Mouse (Mus musculus) olfactory bulb, adult 2 months (tissue): ENCODE results near the gene Dgkd. TPM values are rescaled to one million over a fixed set of nuclear protein-coding genes. Genes with fewer than 3 reads are reported as not detected.

Experiments
- H3K27ac ChIP-seq: fragments of 200-500 bp; 2 replicates; pipeline ENCODE4 v1.5.1; 2012; ENCODE audit warnings: low read depth, low read length; ENCODE audit not compliant: insufficient read depth
- H3K4me1 ChIP-seq: fragments of 200-500 bp; 2 replicates; pipeline ENCODE4 v1.6.1; 2012; ENCODE audit warnings: low read length; ENCODE audit not compliant: control insufficient read depth, insufficient read depth
- H3K4me3 ChIP-seq: fragments of 200-500 bp; 2 replicates; pipeline ENCODE4 v1.5.1; 2012; ENCODE audit warnings: mild to moderate bottlenecking, low read depth, low read length, moderate library complexity; ENCODE audit not compliant: insufficient read depth
- CTCF ChIP-seq: fragments of 200-500 bp; IDR thresholded peaks from 2 replicates; pipeline ENCODE4 v1.5.1; 2012; ENCODE audit warnings: low read depth, mild to moderate bottlenecking, low read length, moderate library complexity; ENCODE audit not compliant: insufficient read depth
- POLR2A ChIP-seq: fragments of 200-500 bp; IDR thresholded peaks from 2 replicates; pipeline ENCODE4 v1.6.1; 2012; ENCODE audit warnings: mild to moderate bottlenecking, low read depth, low read length, moderate library complexity; ENCODE audit not compliant: insufficient read depth
- WGBS: fragments of 180-500 bp; shearing (Covaris S2); methylation state at CpG from one replicate; pipeline ENCODE4 v1.1.7; 2018; 5-methylcytosine and 5-hydroxymethylcytosine counted together
- polyA plus RNA-seq: library from polyadenylated mRNA; stranded (reverse); fragments of >200 nt; gene quantifications from 2 replicates; pipeline ENCODE4 v1.2.4, GENCODE M21; 2012; ENCODE audit warnings: low replicate concordance; ENCODE audit not compliant: missing spikeins, insufficient read depth, insufficient read length

The Dgkd gene
- polyA plus RNA-seq, 1 experiment = 128 TPM

- 94% methylated on average over 1 of the region's 1 CpGs for WGBS
- H3K4me3 ChIP-seq = no peak overlapping the region
- TF ChIP-seq CTCF (no peak), POLR2A (no peak)
- H3K27ac ChIP-seq = no peak overlapping the region
- H3K4me1 ChIP-seq = peaks cover 9% of the 10 kb centered on the region
Measured at GRCm38 (mm10) chr1:87910428-87910827, 57.3 kb downstream of the Dgkd start.

GRCm38 (mm10) chr1:87913356-87913755 is 60.3 kb downstream of the Dgkd start:
- H3K4me1 ChIP-seq = peaks cover 9% of the 10 kb centered on the region
- H3K27ac ChIP-seq = no peak overlapping the region
- TF ChIP-seq POLR2A = no peak
- no peak for TF ChIP-seq CTCF

GRCm38 (mm10) chr1:87917361-87917760 is 64.3 kb downstream of the Dgkd start:
- 96% methylated on average over 3 of the region's 3 CpGs for WGBS
- H3K27ac ChIP-seq = no peak overlapping the region
- TF ChIP-seq POLR2A (no peak), CTCF (no peak)
- H3K4me1 ChIP-seq = peaks cover 4% of the 10 kb centered on the region; the same call in 1 of the 2 replicates
- H3K4me3 ChIP-seq = no peak overlapping the region

More at GRCm38 (mm10) chr1:87913356-87913755, 60.3 kb downstream of the Dgkd start:
- no peak overlapping the region for H3K4me3 ChIP-seq

- no peak overlapping the region for H3K4me3 ChIP-seq
- no peak overlapping the region for H3K27ac ChIP-seq
- peaks cover 2% of the 10 kb centered on the region; the same call in 1 of the 2 replicates for H3K4me1 ChIP-seq
- WGBS = 83% methylated on average over 2 of the region's 2 CpGs
- TF ChIP-seq CTCF = no peak
- TF ChIP-seq POLR2A = no peak
Measured at GRCm38 (mm10) chr1:87918061-87918460, 65.0 kb downstream of the Dgkd start.

- 87% methylated on average over 3 of the region's 3 CpGs for WGBS
- no peaks in the 10 kb centered on the region for H3K4me1 ChIP-seq
- no peak for TF ChIP-seq CTCF
- TF ChIP-seq POLR2A = no peak
- H3K4me3 ChIP-seq = no peak overlapping the region
- H3K27ac ChIP-seq = no peak overlapping the region
Measured at GRCm38 (mm10) chr1:87920056-87920614, 67.0 kb downstream of the Dgkd start.

GRCm38 (mm10) chr1:87922666-87923065 is 69.6 kb downstream of the Dgkd start:
- 12% methylated on average over 1 of the region's 1 CpGs for WGBS
- no peak overlapping the region for H3K4me3 ChIP-seq
- no peak overlapping the region for H3K27ac ChIP-seq
- H3K4me1 ChIP-seq = no peaks in the 10 kb centered on the region
- no peak for TF ChIP-seq POLR2A
- TF ChIP-seq CTCF = no peak

GRCm38 (mm10) chr1:87924888-87925287 is 71.8 kb downstream of the Dgkd start:
- TF ChIP-seq POLR2A (no peak), CTCF (no peak)
- WGBS = 92% methylated on average over 4 of the region's 4 CpGs
- no peak overlapping the region for H3K27ac ChIP-seq
- no peak overlapping the region for H3K4me3 ChIP-seq
- no peaks in the 10 kb centered on the region for H3K4me1 ChIP-seq

- TF ChIP-seq POLR2A (no peak), CTCF (no peak)
- Histone ChIP-seq H3K4me1 (peaks cover 4% of the 10 kb centered on the region), H3K27ac (no peak overlapping the region), H3K4me3 (no peak overlapping the region)
- WGBS = 38% methylated on average over 5 of the region's 5 CpGs
Measured at GRCm38 (mm10) chr1:87929730-87930129, 76.6 kb downstream of the Dgkd start.

GRCm38 (mm10) chr1:87933051-87933450 is 80.0 kb downstream of the Dgkd start:
- TF ChIP-seq CTCF (no peak), POLR2A (no peak)
- no peak overlapping the region for H3K27ac ChIP-seq
- no peak overlapping the region for H3K4me3 ChIP-seq
- WGBS = 64% methylated on average over 5 of the region's 5 CpGs
- peaks cover 11% of the 10 kb centered on the region for H3K4me1 ChIP-seq

- Histone ChIP-seq H3K4me1 (peaks cover 11% of the 10 kb centered on the region), H3K27ac (no peak overlapping the region), H3K4me3 (no peak overlapping the region)
- TF ChIP-seq POLR2A (no peak), CTCF (no peak)
- 80% methylated on average over 9 of the region's 9 CpGs for WGBS
Measured at GRCm38 (mm10) chr1:87935095-87935494, 82.0 kb downstream of the Dgkd start.

- 86% methylated on average over 2 of the region's 2 CpGs for WGBS
- Histone ChIP-seq H3K4me3 (no peak overlapping the region), H3K4me1 (peaks cover 11% of the 10 kb centered on the region), H3K27ac (no peak overlapping the region)
- no peak for TF ChIP-seq POLR2A
Measured at GRCm38 (mm10) chr1:87935546-87935945, 82.5 kb downstream of the Dgkd start.
